ENCODE assay signal across 9 mouse cellular contexts in the genomic region with DNA sequence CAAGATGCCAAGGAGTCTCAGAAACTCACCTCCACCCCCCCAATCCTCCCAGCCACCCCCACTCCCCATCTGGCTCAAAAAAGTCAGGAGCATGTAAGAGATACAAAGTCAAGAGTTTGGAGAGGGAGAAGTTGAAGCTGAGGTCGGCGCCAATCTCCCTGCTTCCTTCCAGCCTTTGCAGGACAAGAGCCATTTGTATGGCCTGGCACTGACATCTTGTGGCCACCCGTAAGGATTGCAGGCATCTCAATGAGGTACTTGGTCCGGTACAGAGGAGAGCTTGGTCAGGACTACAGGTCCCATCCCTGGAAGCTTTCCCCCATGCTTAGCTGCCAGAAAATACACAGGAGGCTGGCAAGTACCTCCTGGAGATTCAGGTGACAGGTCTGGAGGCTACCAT. TPM values are rescaled to one million over a fixed set of nuclear protein-coding genes. Genes with fewer than 3 reads are reported as not detected.
DNase-seq lines count a peak whose midpoint lies in the region; ATAC-seq lines count a peak whose summit lies in the region.
"Had no signal": no experiment of that assay in that cellular context is flagged by ENCODE, and none has a peak within 500 bp of the region (broad histone marks: within the 10 kb centered on the region; RNA-seq: fewer than 3 reads in every experiment).

No protein-coding gene starts in this region.

- H3K27me3 ChIP-seq in hindbrain, embryonic 11.5 days (ENCODE audit: control insufficient read depth, insufficient read depth, low read length) = peaks cover 18% of the 10 kb centered on the region
- peaks cover 71% of the 10 kb centered on the region for H3K27me3 ChIP-seq in hindbrain, embryonic 13.5 days
- H3K27me3 ChIP-seq in forebrain, embryonic 10.5 days (ENCODE audit: poor library complexity, severe bottlenecking) = peaks cover 99% of the 10 kb centered on the region
- H3K27me3 ChIP-seq in stomach, embryonic 15.5 days (replicated peaks) = peaks cover 19% of the 10 kb centered on the region

- H3K4me3 ChIP-seq in hindbrain, embryonic 11.5 days (ENCODE audit: low read depth, low read length) = no peak overlapping the region
- no peak overlapping the region for H3K4me3 ChIP-seq in hindbrain, embryonic 13.5 days
- H3K4me3 ChIP-seq in forebrain, embryonic 10.5 days = no peak overlapping the region
- H3K4me3 ChIP-seq in stomach, embryonic 15.5 days (replicated peaks) = no peak overlapping the region
- H3K4me3 ChIP-seq: megakaryocyte, embryonic 14.5 days had no signal

- no peak overlapping the region for H3K9ac ChIP-seq in hindbrain, embryonic 11.5 days (ENCODE audit: low read depth, low read length)
- no peak overlapping the region for H3K9ac ChIP-seq in hindbrain, embryonic 13.5 days
- no peak overlapping the region for H3K9ac ChIP-seq in stomach, embryonic 15.5 days

- no peaks in the 10 kb centered on the region for H3K36me3 ChIP-seq in hindbrain, embryonic 11.5 days (ENCODE audit: control insufficient read depth, insufficient read depth, low read length)
- no peaks in the 10 kb centered on the region for H3K36me3 ChIP-seq in hindbrain, embryonic 13.5 days
- H3K36me3 ChIP-seq in forebrain, embryonic 10.5 days (replicated peaks) = no peaks in the 10 kb centered on the region
- no peaks in the 10 kb centered on the region for H3K36me3 ChIP-seq in stomach, embryonic 15.5 days

- WGBS in hindbrain, embryonic 11.5 days = 0% methylated on average over 4 of the region's 4 CpGs
- 2% methylated on average over 4 of the region's 4 CpGs for WGBS in hindbrain, embryonic 13.5 days
- WGBS in forebrain, embryonic 10.5 days = 3% methylated on average over 4 of the region's 4 CpGs
- 3% methylated on average over 4 of the region's 4 CpGs for WGBS in stomach, embryonic 15.5 days

- DNase-seq in hindbrain, embryonic 11.5 days (ENCODE audit: low spot score) = peak; percentile 79
- peak; percentile 87 for DNase-seq in brain, adult 2 months (ENCODE audit: low read depth, low spot score)
- DNase-seq in forebrain, embryonic 10.5 days (ENCODE audit: extremely low spot score, low spot score) = peak; percentile 76
- DNase-seq in heart, postnatal 4 days = peak; percentile 83
- peak; percentile 66 to 68 for DNase-seq in left cerebral cortex, adult 18-20 months (ENCODE audit: low spot score in 2 of 2)
- DNase-seq in mesoderm, embryonic 11.5 days (ENCODE audit: low read depth, low spot score) = peak; percentile 83

- no peaks in the 10 kb centered on the region for H3K9me3 ChIP-seq in hindbrain, embryonic 11.5 days (ENCODE audit: control insufficient read depth, low read length)
- H3K9me3 ChIP-seq in hindbrain, embryonic 13.5 days = no peaks in the 10 kb centered on the region
- no peaks in the 10 kb centered on the region for H3K9me3 ChIP-seq in forebrain, embryonic 10.5 days
- H3K9me3 ChIP-seq in stomach, embryonic 15.5 days = no peaks in the 10 kb centered on the region
- H3K9me3 ChIP-seq: megakaryocyte, embryonic 14.5 days had no signal

- no peak overlapping the region for H3K4me2 ChIP-seq in hindbrain, embryonic 11.5 days (replicated peaks; ENCODE audit: low read depth, low read length)
- no peak overlapping the region for H3K4me2 ChIP-seq in hindbrain, embryonic 13.5 days
- no peak overlapping the region for H3K4me2 ChIP-seq in stomach, embryonic 15.5 days

- no peak for ATAC-seq in hindbrain, embryonic 11.5 days (ENCODE audit: low FRiP score)
- no peak for ATAC-seq in hindbrain, embryonic 13.5 days (ENCODE audit: low FRiP score)
- ATAC-seq in stomach, embryonic 15.5 days (ENCODE audit: insufficient read depth, low FRiP score, low read depth) = peak; percentile 55; the same call in 1 of the 2 replicates

- no peak overlapping the region for H3K27ac ChIP-seq in hindbrain, embryonic 11.5 days (ENCODE audit: low read depth, low read length)
- no peak overlapping the region for H3K27ac ChIP-seq in hindbrain, embryonic 13.5 days
- no peak overlapping the region for H3K27ac ChIP-seq in forebrain, embryonic 10.5 days
- no peak overlapping the region for H3K27ac ChIP-seq in stomach, embryonic 15.5 days

- 0 out of 2 replicates have a peak, but pooled peaks cover 2% of the 10 kb centered on the region for H3K4me1 ChIP-seq in hindbrain, embryonic 11.5 days (replicated peaks; ENCODE audit: control insufficient read depth, insufficient read depth, low read length)
- peaks cover 25% of the 10 kb centered on the region for H3K4me1 ChIP-seq in hindbrain, embryonic 13.5 days (replicated peaks)
- H3K4me1 ChIP-seq in forebrain, embryonic 10.5 days = peaks cover 57% of the 10 kb centered on the region
- peaks cover 28% of the 10 kb centered on the region for H3K4me1 ChIP-seq in stomach, embryonic 15.5 days

RNA-seq across cellular contexts. Expression of a gene that starts 35.7 kb away (rescaled TPM):
- polyA plus RNA-seq in hindbrain, embryonic 11.5 days (2014; fragmentation: Nextera tagmentation; extraction: Ambion mirVana) = 41.4 and 44.7 TPM in 2 replicates
- polyA plus RNA-seq in hindbrain, embryonic 13.5 days (2015; fragmentation: Nextera tagmentation; extraction: Ambion mirVana) = 29.8 and 30.5 TPM in 2 replicates
- polyA plus RNA-seq in forebrain, embryonic 10.5 days (2016; fragmentation: Nextera tagmentation; extraction: Ambion mirVana) = 53.9 and 54.1 TPM in 2 replicates
- 10 to 100 TPM; 37.2 to 40.9 TPM for total RNA-seq in heart, postnatal 4 days (2021)
- total RNA-seq in left cerebral cortex, adult 18-20 months (2021) = 10 to 100 TPM; 37.9 to 38.0 TPM
- polyA plus RNA-seq in stomach, embryonic 15.5 days (2015; fragmentation: Nextera tagmentation; extraction: Ambion mirVana) = 33.0 and 35.1 TPM in 2 replicates
